Mouse (Mus musculus) retina, embryonic 14.5 days (tissue): ENCODE results near the gene Zrsr1.
A peak's percentile ranks its signal among the peaks of the same experiment; 100 is the strongest.

ENCODE experiments used
- DNase-seq: peaks from one replicate; pipeline ENCODE4 v3.0.0-alpha.2; 2015; ENCODE audit warnings: low spot score

Gene Zrsr1

DNA sequence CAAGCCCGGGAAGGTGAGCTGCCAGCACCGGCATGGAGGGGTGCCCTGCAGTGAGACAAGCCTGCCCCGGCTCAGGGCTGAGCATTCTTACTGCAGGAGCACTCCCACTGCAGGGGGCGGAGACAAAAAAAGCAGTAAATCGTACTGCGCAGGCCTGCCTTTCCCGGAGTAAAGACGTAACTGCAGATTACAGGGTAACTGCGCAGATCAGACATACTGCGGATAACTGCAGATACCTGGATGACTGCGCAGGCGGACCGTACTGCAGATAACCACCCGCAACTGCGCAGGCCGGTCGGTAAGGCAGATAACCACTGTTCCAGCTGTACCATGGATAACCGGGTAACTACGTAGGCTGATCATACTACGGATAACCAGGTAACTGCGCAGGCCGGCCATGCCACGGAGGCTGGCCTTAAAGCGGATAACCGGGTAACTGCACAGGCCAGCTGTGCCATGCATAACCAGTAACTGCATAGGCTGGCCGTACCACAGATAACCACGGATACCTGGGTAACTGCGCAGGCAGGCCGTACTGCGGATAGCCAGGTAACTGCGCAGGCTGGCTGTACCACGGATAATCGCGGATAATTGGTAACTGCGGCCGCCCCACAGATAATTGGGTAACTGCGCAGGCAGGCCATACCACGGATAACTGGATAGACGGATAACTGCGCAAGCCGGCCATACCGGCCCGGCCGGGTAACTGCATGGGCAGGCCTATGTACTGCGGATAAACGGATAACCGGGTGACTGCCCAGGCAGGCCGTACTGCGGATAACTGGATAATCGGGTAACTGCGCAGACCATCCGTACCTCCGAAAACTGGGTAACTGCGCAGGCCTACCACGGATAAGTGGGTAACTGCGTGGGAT is at the start of gene Zrsr1:
Gene Zrsr1 (plus strand): TSS at position 171 of the 875 bp plus-strand sequence.
- DNase-seq: peak; percentile 46

DNA sequence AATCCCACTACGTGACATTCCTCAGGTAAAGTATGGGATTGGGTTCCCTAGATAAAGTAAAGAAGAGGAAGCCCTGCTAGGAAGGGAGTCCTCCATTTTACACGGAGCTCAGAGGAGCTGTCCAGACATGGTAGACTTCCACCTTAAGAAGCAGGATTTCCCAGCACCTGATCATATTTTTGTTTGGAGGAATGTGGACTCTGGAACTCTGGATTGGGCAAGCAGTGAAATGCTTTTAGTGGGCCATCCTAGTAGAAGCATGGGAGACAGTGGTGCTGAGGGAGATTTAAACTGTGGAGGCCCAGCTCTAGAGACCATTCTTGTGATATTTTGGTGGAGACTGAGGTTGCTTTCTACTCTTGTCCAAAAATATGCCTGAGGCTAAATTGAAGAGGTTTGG is 49.3 kb upstream of the Zrsr1 start:
- no peak for DNase-seq

GRCm38 (mm10) chr11:22923606-22924005 is 48.2 kb upstream of the Zrsr1 start:
- DNase-seq: no peak

GRCm38 (mm10) chr11:22928586-22929169 is 43.1 kb upstream of the Zrsr1 start:
- DNase-seq: no peak

GRCm38 (mm10) chr11:22930129-22930528 is 41.7 kb upstream of the Zrsr1 start:
- DNase-seq: no peak

- no peak for DNase-seq
Measured at GRCm38 (mm10) chr11:22931320-22931905, 40.4 kb upstream of the Zrsr1 start.

DNA sequence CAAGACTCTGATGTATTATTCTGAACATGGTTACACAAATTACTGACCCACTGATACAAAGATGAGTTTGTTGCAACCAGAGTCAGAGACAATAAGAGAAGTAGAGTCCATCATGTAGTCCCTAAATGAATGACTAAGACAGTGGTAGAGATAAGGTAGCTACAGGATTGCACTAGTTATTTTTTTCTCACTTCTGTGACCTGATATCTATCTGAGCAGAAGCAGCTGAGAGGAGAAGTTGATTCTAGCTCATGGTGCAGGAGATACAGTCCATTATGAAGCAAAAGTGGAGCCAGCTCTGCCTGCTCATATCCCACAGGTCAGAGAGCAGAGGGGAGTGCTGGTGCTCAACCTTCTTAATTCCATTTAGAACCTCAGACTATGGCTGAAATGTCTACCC is 39.6 kb upstream of the Zrsr1 start:
- DNase-seq: no peak

GRCm38 (mm10) chr11:22936446-22937125 is 35.2 kb upstream of the Zrsr1 start:
- DNase-seq: no peak

- no peak for DNase-seq
Measured at GRCm38 (mm10) chr11:22937716-22938316, 34.0 kb upstream of the Zrsr1 start.

DNA sequence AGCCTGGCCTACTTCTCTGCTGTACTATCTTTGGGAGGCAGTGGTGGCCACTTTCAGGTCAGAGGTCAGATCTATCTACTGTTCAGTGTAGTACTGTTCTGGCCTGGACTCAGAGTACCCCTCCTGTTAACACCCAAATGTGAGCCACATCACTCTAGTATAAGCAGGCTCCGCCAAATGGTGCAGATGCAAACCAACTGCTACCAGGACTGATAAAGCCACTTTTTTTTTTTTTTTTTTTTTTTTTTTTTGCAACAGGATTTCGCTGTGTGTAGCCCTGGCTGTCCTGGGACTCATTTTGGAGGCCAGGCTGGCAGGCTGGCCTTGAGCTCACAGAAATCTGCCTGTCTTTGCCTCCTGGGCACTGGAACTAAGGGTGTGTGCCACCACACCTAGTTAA is 32.8 kb upstream of the Zrsr1 start:
- no peak for DNase-seq

DNA sequence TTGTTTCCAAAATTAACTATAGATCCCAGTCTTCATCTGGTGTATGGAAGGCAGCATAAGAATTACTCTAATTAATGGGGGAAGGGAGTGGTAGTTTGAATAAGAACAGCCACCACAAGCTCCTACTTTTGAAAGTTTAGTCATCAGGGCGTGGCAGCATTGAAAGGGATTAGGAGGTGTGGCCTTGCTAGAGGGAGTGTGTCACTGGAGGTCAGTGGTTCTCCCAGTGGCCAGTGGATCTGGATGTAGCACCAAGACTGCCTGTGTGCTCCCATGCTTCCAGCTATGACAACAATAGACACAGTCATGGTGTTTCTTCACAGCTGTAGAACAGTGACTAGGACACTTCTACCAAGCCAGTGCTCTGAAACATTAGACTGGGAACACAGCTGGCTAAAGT is 22.7 kb upstream of the Zrsr1 start:
- DNase-seq: no peak

DNA sequence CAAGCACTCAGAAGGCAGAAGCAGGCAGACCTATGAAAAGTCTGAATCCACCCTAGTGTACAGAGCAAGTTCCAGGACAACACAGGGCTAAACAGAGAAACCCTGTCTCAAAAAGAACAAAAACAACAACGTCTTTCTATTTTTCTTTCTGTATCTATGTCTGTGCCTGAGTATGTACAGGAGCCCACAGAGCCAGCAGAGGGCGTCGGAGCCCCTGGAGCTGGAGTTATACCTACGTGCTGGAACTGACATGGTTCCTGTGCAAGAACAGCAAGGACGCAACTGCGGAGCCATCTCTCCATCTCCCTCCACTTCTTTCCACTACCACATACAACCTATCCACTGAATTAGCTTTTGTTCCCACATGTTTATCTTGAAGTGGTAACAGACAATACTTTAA is 21.7 kb upstream of the Zrsr1 start:
- DNase-seq: no peak

- DNase-seq: no peak
Measured at GRCm38 (mm10) chr11:22952668-22953067, 19.1 kb upstream of the Zrsr1 start.

- no peak for DNase-seq
Measured at GRCm38 (mm10) chr11:22956346-22956745, 15.5 kb upstream of the Zrsr1 start.

DNA sequence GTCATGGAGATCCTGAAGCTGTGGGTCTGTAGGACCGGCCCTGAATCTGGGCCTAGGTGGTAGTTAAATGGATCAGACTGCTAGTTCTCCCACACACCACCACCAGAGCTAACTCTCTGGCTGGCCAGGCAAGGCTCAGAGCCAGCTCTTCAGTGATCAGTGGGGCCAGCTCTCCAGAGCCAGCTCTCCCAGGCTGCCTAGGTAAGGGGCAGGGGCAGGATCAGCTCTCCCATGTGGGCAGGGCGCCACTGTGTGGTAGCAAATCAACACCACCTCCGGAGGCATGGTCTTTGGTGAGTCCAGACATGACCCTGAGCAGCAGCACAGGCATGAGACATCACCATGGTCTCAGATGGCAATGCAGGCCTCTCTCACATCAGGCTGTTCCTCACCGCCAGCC is 15.0 kb upstream of the Zrsr1 start:
- peak; percentile 22 for DNase-seq

DNA sequence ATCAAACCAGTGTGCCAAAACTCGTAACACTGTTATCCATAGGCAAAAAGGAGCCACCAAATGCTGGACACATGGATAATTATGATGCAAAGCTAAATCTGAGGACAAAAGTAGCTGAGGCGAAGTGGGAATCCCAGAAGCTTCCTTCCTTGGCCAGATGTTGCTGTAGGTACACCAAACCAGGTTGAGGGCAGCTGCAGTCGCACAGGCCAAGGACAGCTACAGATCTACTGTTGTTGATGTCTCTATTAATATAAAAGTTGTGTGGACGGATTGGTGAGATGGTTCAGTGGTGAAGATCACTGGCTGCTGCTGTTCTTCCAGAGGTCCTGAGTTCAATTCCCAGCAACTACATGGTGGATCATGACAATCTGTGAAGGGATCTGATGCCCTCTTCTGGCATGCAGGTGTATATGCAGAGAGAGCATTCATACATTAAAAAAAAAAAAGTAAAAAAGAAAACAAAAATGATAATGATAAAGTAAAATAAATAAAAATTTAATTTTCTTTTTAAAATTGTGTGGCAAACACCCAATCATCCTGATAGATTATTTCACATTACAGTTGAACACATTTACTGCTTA is 13.9 kb upstream of the Zrsr1 start:
- DNase-seq: no peak

GRCm38 (mm10) chr11:22962101-22962500 is 9.7 kb upstream of the Zrsr1 start:
- no peak for DNase-seq

DNA sequence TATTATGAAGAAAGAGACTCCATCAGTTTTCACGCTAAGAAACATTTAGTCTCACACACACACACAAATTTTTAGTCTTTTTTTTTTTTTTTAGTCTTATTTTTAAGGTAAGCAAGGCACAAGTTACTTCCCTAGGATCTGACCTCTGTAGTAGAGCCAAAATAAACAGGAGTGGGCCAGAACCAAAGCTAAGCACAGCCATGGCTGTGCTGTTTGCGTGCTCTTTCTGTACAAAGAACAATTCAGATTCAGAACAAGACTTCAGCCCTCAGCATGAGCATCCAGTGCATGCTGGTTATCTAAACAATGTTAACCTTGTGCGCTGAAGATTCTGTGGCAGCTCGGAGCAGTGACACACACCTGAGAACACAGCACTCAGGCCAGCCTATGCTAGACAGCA is 7.4 kb upstream of the Zrsr1 start:
- DNase-seq: no peak

GRCm38 (mm10) chr11:22965503-22965902 is 6.3 kb upstream of the Zrsr1 start:
- no peak for DNase-seq

GRCm38 (mm10) chr11:22969486-22969885 is 2.3 kb upstream of the Zrsr1 start:
- DNase-seq: peak; percentile 70

- no peak for DNase-seq
Measured at GRCm38 (mm10) chr11:22970546-22970945, 1.3 kb upstream of the Zrsr1 start.
